Mouse (Mus musculus) G1E-ER4 (cell line): ENCODE data around the gene Syt12. TPM values are rescaled to one million over a fixed set of nuclear protein-coding genes. Genes with fewer than 3 reads are reported as not detected.

Source experiments
- GATA1 ChIP-seq: IDR thresholded peaks from one replicate; pipeline ENCODE4 v1.8.0; 2012; ENCODE audit warnings: low read length, inconsistent platforms
- polyA plus RNA-seq: library from polyadenylated mRNA; stranded (reverse); fragments of >175 nt; gene quantifications from 2 replicates; pipeline ENCODE4 v1.2.3, GENCODE M21; 2012

Syt12 gene
- polyA plus RNA-seq, 1 experiment, result not detected

DNA sequence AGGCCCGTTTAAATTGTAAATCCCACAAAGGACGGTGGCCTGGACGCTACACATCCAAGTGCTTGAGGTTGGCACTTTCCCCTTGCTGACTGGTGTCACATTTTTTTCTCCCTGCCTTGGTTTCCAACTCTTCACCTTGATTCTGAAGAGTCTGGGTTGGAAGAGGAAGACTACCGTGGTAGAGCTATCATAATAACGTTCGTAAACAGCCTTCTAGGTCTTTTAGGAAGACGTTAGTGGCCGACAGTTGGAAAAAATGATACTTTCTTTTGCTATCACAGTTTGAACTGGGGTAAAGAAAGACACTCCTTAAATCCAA is 78.7 kb downstream of the Syt12 start:
- no peak for TF ChIP-seq GATA1

DNA sequence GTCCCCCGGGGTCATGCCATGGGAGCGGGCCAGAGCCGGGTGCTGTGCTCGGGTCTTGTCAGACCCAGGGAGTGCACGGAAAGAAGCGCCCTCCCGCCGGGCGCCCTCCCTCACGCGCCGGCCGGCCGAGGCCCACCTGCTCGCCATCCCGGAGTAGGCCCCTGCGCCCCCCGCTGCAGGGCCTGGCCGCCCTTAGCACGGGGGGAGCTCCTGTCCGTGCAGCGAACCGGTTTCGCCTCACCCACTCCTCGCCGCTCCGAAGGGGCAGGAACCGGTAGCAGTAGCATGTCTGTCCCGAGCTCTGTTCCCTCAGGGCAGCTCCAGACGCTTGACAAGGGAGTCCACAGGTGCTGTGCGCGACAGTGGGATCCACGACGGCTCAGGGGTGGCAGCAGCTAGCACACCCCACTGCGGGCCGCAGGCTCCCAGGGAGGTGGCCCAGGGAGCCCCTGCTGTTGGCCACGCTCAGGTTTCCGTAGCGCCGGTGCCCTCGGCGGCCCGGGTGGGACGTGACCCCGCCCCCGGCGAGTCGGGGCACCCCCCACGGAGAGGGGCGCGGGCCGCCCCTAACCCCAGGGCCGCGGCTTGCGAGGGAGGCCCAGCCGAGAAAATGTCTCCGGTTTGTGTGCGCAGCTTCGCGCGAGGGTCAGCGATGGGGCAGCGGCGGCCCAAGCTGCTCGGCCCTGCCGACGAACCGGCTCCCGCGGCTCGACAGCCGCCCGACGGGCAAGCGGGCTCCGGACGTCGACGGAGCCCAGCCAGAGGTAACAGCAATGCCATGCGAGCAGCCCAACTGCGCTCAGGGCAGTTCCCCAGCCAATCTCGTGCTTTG is 79.2 kb downstream of the Syt12 start, which contains the start of gene Kdm2a:
Gene Kdm2a (minus strand): TSS at position 488 of the 832 bp plus-strand sequence.
- TF ChIP-seq GATA1, result no peak

DNA sequence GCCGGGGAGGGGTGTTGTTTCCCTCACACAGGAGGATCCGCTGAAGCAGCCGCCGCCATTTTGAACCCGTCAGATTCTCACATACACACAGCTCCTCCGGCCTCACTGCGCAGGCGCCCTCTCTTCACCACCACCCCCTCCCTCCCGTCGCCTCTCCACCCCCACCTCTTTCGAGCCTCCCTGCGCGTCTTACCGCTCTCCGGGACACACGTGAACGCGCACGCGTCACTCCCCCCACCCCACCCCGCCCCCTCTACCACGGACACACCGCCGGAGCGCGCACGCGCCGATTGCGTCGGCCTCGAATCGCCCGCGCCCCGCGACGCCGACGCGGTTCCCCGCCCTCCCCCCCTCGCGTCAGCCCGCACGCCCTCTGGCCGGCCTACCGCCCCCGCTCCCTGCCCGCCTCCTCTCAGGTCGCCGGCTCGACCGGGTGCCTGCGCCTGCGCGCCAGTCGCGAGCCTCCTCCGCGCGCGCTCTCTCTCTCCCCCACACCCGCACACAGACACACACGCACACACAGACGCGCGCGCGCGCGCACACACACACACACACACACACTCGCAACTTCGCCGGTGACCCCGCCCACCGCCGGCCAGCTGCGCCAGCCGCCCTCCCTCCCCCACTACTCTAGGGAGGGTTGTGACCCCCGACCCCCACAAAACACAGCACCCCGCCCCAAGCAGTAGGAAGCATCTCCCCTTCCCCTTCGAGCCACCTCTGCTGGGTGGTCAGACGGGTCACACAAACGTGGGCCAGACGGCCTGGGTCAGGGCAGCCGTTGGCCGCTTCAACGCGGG is 80.0 kb downstream of the Syt12 start:
- no peak for TF ChIP-seq GATA1

DNA sequence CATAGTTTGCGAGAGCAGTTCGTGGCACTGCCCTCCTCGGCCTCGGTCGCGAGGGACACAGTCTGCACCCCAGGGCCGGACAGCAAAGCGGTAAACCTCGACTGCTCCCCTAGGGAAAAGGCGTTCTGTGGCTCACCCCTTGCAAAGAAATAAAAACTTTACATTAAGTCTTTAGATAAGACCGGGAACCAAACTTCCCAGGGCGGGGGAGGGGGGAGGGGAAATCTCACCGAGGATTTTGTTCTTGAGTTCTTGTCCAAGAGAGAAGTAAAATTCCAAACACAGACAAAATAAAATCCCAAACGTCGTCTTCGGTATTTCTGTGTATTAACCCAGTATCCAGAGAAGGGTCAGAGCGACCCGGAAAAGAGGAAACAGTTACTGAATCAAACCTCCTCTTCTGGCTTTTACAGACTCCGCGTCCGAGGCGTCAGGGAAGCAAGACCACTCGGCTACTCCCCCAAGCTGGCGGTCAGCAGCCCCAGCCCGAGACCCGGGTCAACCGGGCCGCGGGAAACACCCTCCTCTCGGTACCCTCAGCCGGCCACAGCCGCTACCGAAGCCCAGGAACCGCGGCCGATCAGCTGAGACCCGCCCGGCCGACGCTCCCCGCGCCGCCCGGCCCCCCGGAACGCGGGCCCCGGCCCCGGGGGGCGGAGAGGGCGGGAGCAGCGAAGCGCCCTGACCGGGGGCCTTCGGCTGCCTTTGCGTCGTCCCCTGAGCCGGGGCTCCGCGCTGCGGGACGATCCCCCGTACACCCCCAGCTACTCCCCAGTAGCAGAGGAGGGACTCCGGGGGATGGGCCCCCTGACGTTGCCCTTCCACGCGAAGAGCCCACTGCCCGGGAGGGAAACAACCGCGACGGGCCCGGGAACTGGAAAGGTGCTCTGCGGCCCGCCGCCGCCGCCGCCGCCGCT is 80.9 kb downstream of the Syt12 start:
- TF ChIP-seq GATA1, result no peak

Other genes starting within 250 kb of the Syt12 start
- 21.8 and 24.7 TPM in 2 replicates for gene Pold4, start 245.5 kb downstream of the Syt12 start, polyA plus RNA-seq
- gene Ssh3, start 208.3 kb downstream of the Syt12 start, polyA plus RNA-seq, result 0.25 and 0.39 TPM in 2 replicates
- gene Ankrd13d, start 194.3 kb downstream of the Syt12 start, polyA plus RNA-seq, result 0.44 and 0.46 TPM in 2 replicates
- 231 and 290 TPM in 2 replicates for gene Grk2, start 171.2 kb downstream of the Syt12 start, polyA plus RNA-seq
- 51.6 and 57.8 TPM in 2 replicates for gene Kdm2a, start 79.2 kb downstream of the Syt12 start, polyA plus RNA-seq
- gene Rhod, start 38.0 kb downstream of the Syt12 start, polyA plus RNA-seq, result not detected in 2 replicates
- not detected in 2 replicates for gene 2010003K11Rik, start 21.1 kb upstream of the Syt12 start, polyA plus RNA-seq
- 20.4 TPM in 2 replicates for gene Pcx, start 33.0 kb upstream of the Syt12 start, polyA plus RNA-seq
- gene Lrfn4, start 138.2 kb upstream of the Syt12 start, polyA plus RNA-seq, result 14.9 and 15.4 TPM in 2 replicates
- gene Rce1, start 148.2 kb upstream of the Syt12 start, polyA plus RNA-seq, result 17.6 and 40.7 TPM in 2 replicates
- gene Gm960, start 221.2 kb upstream of the Syt12 start, polyA plus RNA-seq, result 0.24 TPM in 1 of 2 replicates, not detected in the other
- 0.01 and 0.02 TPM in 2 replicates for gene Sptbn2, start 233.7 kb upstream of the Syt12 start, polyA plus RNA-seq